Mouse (Mus musculus): ENCODE data around the gene Ascc1.

GRCm38 (mm10) chr10:60134201-60134600 lies 131.6 kb downstream of the Ascc1 start:
- no peak for TF ChIP-seq CTCF (IDR thresholded peaks at IDR 0.05)
- no peak for TF ChIP-seq EP300 (IDR thresholded peaks at IDR 0.05)

All from lung, postnatal 0 days (tissue).